In the genomic region with DNA sequence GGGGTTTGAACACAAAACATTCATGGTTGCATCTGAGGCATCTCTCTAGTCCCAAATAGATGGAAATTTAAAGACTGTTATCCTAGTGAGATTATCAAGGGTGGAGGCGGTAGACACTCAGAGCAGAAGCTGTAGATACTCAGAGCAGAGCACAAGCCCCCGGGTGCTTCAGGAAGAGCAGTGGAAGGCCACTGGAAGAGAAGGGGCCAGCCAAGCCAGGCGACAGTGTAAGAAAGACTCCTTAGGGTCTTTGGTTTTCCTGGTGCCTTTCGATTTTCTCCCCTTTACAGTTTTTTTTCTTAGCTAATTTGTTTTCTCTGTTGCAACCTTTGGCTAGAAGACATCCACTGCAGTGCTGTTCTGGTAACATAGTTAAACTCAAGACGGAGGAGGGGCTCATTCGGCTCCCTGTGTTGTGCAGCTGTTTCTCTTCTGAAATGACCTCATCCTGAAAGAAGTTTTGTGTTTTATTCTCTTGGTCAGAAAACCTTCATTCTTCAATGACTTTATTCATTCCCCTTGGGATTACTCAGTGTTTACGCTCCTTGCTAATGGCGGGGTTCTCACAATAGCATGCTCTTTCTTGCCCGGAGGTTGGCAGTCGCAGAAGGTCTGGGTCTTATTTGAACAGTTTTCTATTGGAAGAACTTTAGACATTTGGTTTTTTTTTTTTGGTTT, we compare ENCODE assay signal across 9 mouse cellular contexts.
DNase-seq lines count a peak whose midpoint lies in the region; ATAC-seq lines count a peak whose summit lies in the region.
"Had no signal": no experiment of that assay in that cellular context is flagged by ENCODE, and none has a peak within 500 bp of the region (broad histone marks: within the 10 kb centered on the region; RNA-seq: fewer than 3 reads in every experiment).

No protein-coding gene starts in this region.

- WGBS in forebrain, embryonic 11.5 days, result 27% methylated on average over 10 of the region's 10 CpGs
- WGBS in intestine, embryonic 15.5 days, result 47% methylated on average over 10 of the region's 10 CpGs

- no peak overlapping the region for H3K4me3 ChIP-seq in forebrain, embryonic 11.5 days (ENCODE audit: low read depth, low read length)
- H3K4me3 ChIP-seq in intestine, embryonic 15.5 days (replicated peaks), result no peak overlapping the region

- H3K9ac ChIP-seq in forebrain, embryonic 11.5 days (ENCODE audit: low read length), result no peak overlapping the region
- H3K9ac ChIP-seq in intestine, embryonic 15.5 days, result no peak overlapping the region

- no peaks in the 10 kb centered on the region for H3K9me3 ChIP-seq in forebrain, embryonic 11.5 days (ENCODE audit: control insufficient read depth, low read length)
- no peaks in the 10 kb centered on the region for H3K9me3 ChIP-seq in intestine, embryonic 15.5 days

- no peaks in the 10 kb centered on the region for H3K36me3 ChIP-seq in forebrain, embryonic 11.5 days (ENCODE audit: control insufficient read depth, insufficient read depth, low read length)
- no peaks in the 10 kb centered on the region for H3K36me3 ChIP-seq in intestine, embryonic 15.5 days

- intact Hi-C loops in left cerebral cortex, postnatal 10 days (cut with DNase I), result no loop called here

- no peaks in the 10 kb centered on the region for H3K27me3 ChIP-seq in forebrain, embryonic 11.5 days (ENCODE audit: control insufficient read depth, insufficient read depth, low read length)
- H3K27me3 ChIP-seq in intestine, embryonic 15.5 days (replicated peaks), result no peaks in the 10 kb centered on the region

- peak overlapping the region; percentile 4; the same call in 1 of the 2 replicates for H3K27ac ChIP-seq in forebrain, embryonic 11.5 days (ENCODE audit: low read depth, low read length)
- no peak overlapping the region for H3K27ac ChIP-seq in intestine, embryonic 15.5 days
- H3K27ac ChIP-seq: macrophage had no signal

- H3K4me1 ChIP-seq in forebrain, embryonic 11.5 days (replicated peaks; ENCODE audit: control insufficient read depth, insufficient read depth, low read length), result no peaks in the 10 kb centered on the region; the same call in 1 of the 2 replicates
- H3K4me1 ChIP-seq in intestine, embryonic 15.5 days (replicated peaks), result no peaks in the 10 kb centered on the region

- peak; percentile 40 for DNase-seq in gastrocnemius, adult 18-20 months (ENCODE audit: low spot score)
- DNase-seq in gastrocnemius, postnatal 10 days, result no peak
- peak; percentile 32 for DNase-seq in 3134 (ENCODE audit: extremely low read depth, insufficient read length, low spot score)
- DNase-seq in forebrain, embryonic 11.5 days (ENCODE audit: low spot score), result no peak
- no peak for DNase-seq in left cerebral cortex, postnatal 10 days (ENCODE audit: extremely low spot score in 1 of 2, low spot score in 2 of 2)
- DNase-seq in testis, postnatal 14 days (ENCODE audit: low spot score), result no peak
- no peak for DNase-seq in frontal cortex, postnatal 14 days (ENCODE audit: low spot score in 2 of 2)

- ATAC-seq in forebrain, embryonic 11.5 days (replicated peaks; ENCODE audit: low FRiP score), result peak; percentile 89
- ATAC-seq in intestine, embryonic 15.5 days, result peak; percentile 79

- no peak overlapping the region for H3K4me2 ChIP-seq in forebrain, embryonic 11.5 days (ENCODE audit: low read depth, low read length, severe bottlenecking)
- H3K4me2 ChIP-seq in intestine, embryonic 15.5 days (replicated peaks), result no peak overlapping the region

Comparison
In these comparisons a context has a peak if more than half of its experiments do, and no peak if none do; other contexts are left out.
1. DNase-seq: peak in gastrocnemius, adult 18-20 months (single experiment) and 3134 (single experiment); none in gastrocnemius, postnatal 10 days (single experiment), forebrain, embryonic 11.5 days (single experiment), left cerebral cortex, postnatal 10 days (0 of 2), testis, postnatal 14 days (single experiment) and frontal cortex, postnatal 14 days (0 of 2).